Mouse (Mus musculus): ENCODE data around the gene Smyd4.

DNA sequence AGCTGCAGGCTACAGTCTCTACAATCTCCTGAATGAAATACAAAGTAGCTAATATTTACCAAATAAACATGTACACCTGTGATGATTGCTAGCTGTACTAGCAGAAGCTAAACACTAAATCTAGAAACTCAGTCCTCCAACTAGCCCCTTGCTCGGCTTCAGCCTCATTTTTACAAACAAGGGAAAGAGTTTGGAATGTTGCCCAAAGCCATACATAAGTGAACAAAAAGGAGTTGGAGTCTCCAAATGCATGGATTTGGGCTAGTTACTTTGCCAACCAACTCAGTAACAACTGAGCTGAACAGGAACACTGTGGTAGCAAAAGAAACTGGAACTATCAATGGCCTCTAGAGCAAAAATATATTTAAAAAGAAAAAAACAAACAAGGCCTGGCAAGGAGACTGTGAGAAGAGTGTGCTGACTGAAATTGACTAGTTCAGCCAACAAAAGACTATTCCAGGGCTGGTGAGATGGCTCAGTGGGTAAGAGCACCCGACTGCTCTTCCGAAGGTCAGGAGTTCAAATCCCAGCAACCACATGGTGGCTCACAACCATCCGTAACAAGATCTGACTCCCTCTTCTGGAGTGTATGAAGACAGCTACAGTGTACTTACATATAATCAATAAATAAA lies 1.6 kb upstream of the Smyd4 start:
- TF ChIP-seq CTCF (IDR thresholded peaks at IDR 0.05 in 2 of 3, conservative IDR thresholded peaks at IDR 0.05 in 1 of 3; ENCODE audit: control insufficient read depth in 1 of 3, insufficient read depth in 1 of 3, low read depth in 2 of 3, low read length in 3 of 3, poor library complexity in 1 of 3, severe bottlenecking in 1 of 3) = no peak
- no peak for TF ChIP-seq POLR2A (IDR thresholded peaks at IDR 0.05; ENCODE audit: control insufficient read depth in 1 of 2, insufficient read depth in 1 of 2, low read depth in 1 of 2, low read length in 2 of 2, poor library complexity in 1 of 2)
- no peak for TF ChIP-seq EP300 (IDR thresholded peaks at IDR 0.05; ENCODE audit: low read depth in 1 of 2, low read length in 2 of 2)
- TF ChIP-seq POLR2AphosphoS2 (IDR thresholded peaks at IDR 0.05; ENCODE audit: low read length) = no peak
- TF ChIP-seq POLR2AphosphoS5 (IDR thresholded peaks at IDR 0.05; ENCODE audit: borderline replicate concordance, low read depth, low read length) = no peak
- no peak for TF ChIP-seq ETS1 (IDR thresholded peaks at IDR 0.05; ENCODE audit: low read depth, low read length)
- no peak for TF ChIP-seq MAX (IDR thresholded peaks at IDR 0.05; ENCODE audit: low read length)
